Mouse (Mus musculus) C2C12 (cell line): ENCODE data around the gene Tmc8. TPM values are rescaled to one million over a fixed set of nuclear protein-coding genes. Genes with fewer than 3 reads are reported as not detected.
"Not testable (repeated sequence)": the region's sequence is repeated elsewhere in the genome, so short reads cannot be mapped to it uniquely, and the experiment has no call there.

Source experiments
- H3K27me3 ChIP-seq: one replicate; pipeline ENCODE4 v1.6.1; 2011; ENCODE audit not compliant: control insufficient read depth, insufficient read depth, insufficient read length
- H3K36me3 ChIP-seq: one replicate; pipeline ENCODE4 v1.6.1; 2011; ENCODE audit not compliant: control insufficient read depth, insufficient read depth
- H3K4me3 ChIP-seq: one replicate; pipeline ENCODE4 v1.5.1; 2011; ENCODE audit warnings: mild to moderate bottlenecking, control low read depth; ENCODE audit not compliant: poor library complexity, insufficient read depth, severe bottlenecking
- H3K79me2 ChIP-seq: one replicate; pipeline ENCODE4 v1.6.1; 2011; ENCODE audit not compliant: control insufficient read depth, insufficient read depth
- H3K79me3 ChIP-seq: one replicate; pipeline ENCODE4 v1.6.1; 2011; ENCODE audit warnings: low read depth, control low read depth
- H3ac ChIP-seq: one replicate; pipeline ENCODE3; 2011; ENCODE audit warnings: low read depth; ENCODE audit not compliant: control insufficient read depth, insufficient read length
- CEBPB ChIP-seq: IDR thresholded peaks from one replicate; pipeline ENCODE4 v1.6.1; 2011; ENCODE audit warnings: low read depth, mild to moderate bottlenecking, control low read depth, moderate library complexity
- CTCF ChIP-seq: IDR thresholded peaks from one replicate; pipeline ENCODE4 v1.5.1; 2011; ENCODE audit not compliant: control insufficient read depth, insufficient read depth, insufficient read length
- FOSL1 ChIP-seq: IDR thresholded peaks from one replicate; pipeline ENCODE4 v1.8.0; 2011; ENCODE audit warnings: mild to moderate bottlenecking, low read length; ENCODE audit not compliant: poor library complexity, insufficient read depth, severe bottlenecking
- MAX ChIP-seq: IDR thresholded peaks from one replicate; pipeline ENCODE4 v1.6.1; 2011; ENCODE audit warnings: mild to moderate bottlenecking, control low read depth
- MYOD1 ChIP-seq: IDR thresholded peaks from one replicate; pipeline ENCODE4 v1.6.1; 2011; ENCODE audit warnings: low read depth; ENCODE audit not compliant: control insufficient read depth, insufficient read length
- MYOG ChIP-seq: IDR thresholded peaks from one replicate; pipeline ENCODE4 v1.6.1; 2011; ENCODE audit not compliant: control insufficient read depth, insufficient read length; ENCODE audit errors: extremely low read depth
- USF1 ChIP-seq: IDR thresholded peaks from one replicate; pipeline ENCODE4 v1.6.1; 2011; ENCODE audit warnings: low read depth, mild to moderate bottlenecking, control low read depth, moderate library complexity
- polyA plus RNA-seq: library from polyadenylated mRNA; unstranded; fragments of >200 nt; fragmentation: generic; extraction: Trizol; gene quantifications from one replicate; pipeline ENCODE4 v1.2.1, GENCODE M21; 2012; ENCODE audit warnings: missing spikeins

Gene Tmc8
- polyA plus RNA-seq, 1 experiment: 0.09 TPM

- H3K79me3 ChIP-seq: no peaks in the 10 kb centered on the region
- no peaks in the 10 kb centered on the region for H3K27me3 ChIP-seq
- peak overlapping the region; percentile 42 for H3K4me3 ChIP-seq
- peak overlapping the region; percentile 64 for H3ac ChIP-seq
- TF ChIP-seq CTCF (no peak), USF1 (peak; percentile 93), MAX (peak; percentile 91), MYOD1 (peak; percentile 7), CEBPB (peak; percentile 43)
- H3K79me2 ChIP-seq: no peaks in the 10 kb centered on the region
- no peaks in the 10 kb centered on the region for H3K36me3 ChIP-seq
Measured at GRCm38 (mm10) chr11:117780582-117781111, 1.2 kb upstream of the Tmc8 start.

- Histone ChIP-seq H3K4me3 (peak overlapping the region; percentile 23), H3K27me3 (no peaks in the 10 kb centered on the region), H3K79me2 (no peaks in the 10 kb centered on the region), H3K79me3 (no peaks in the 10 kb centered on the region), H3ac (peak overlapping the region; percentile 23), H3K36me3 (no peaks in the 10 kb centered on the region)
- TF ChIP-seq MYOD1 (peak; percentile 45), MAX (no peak)
Measured at GRCm38 (mm10) chr11:117781199-117781821, 566 bp upstream of the Tmc8 start.

DNA sequence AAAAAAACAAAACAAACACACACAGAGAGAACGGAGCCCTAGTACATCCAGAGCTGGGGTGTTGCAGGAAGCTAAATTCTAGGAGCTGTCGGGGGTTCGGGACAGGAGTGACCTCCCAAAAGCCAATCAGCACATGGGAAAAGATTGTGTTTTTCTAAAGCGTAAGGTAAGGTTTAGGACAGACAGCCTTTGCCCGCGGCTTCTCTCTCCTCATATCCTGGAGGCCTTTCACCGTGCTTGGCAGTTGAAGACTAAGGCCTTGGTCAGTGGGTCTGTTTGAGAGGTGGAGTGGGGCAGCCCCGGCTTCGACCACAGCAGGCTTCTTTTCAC lies 794 bp downstream of the Tmc8 start:
- Histone ChIP-seq H3K27me3 (no peaks in the 10 kb centered on the region), H3ac (no peak overlapping the region), H3K4me3 (no peak overlapping the region), H3K79me2 (no peaks in the 10 kb centered on the region), H3K36me3 (no peaks in the 10 kb centered on the region), H3K79me3 (no peaks in the 10 kb centered on the region)
- TF ChIP-seq MAX (no peak), FOSL1 (no peak), CTCF (no peak), MYOG (no peak), CEBPB (no peak), USF1 (no peak), MYOD1 (no peak)

DNA sequence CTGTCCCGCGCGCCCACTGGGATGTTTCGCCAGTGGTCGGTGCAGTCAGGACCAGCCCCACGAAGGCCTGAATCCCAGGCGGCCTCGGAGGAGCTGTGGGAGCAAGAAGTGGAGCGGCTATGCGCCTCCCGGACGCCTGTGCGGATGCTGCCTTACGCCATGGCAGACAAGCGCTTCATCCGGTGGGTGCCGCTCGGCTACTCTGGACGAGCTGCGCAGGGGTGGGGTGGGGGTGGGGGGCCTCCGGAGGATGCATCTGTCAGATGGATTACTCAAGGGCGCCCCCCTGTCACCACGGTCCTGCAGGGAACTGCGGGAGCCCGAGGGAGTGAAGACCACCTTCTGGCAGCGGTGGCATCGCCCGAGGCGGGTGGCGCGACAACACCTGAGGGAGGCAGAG lies 1.2 kb downstream of the Tmc8 start:
- no peak overlapping the region for H3K4me3 ChIP-seq
- no peaks in the 10 kb centered on the region for H3K27me3 ChIP-seq
- no peaks in the 10 kb centered on the region for H3K36me3 ChIP-seq
- H3ac ChIP-seq: no peak overlapping the region
- no peaks in the 10 kb centered on the region for H3K79me2 ChIP-seq
- TF ChIP-seq MYOD1 (no peak), FOSL1 (no peak), CEBPB (no peak), MAX (no peak), USF1 (no peak), MYOG (no peak), CTCF (no peak)
- no peaks in the 10 kb centered on the region for H3K79me3 ChIP-seq

DNA sequence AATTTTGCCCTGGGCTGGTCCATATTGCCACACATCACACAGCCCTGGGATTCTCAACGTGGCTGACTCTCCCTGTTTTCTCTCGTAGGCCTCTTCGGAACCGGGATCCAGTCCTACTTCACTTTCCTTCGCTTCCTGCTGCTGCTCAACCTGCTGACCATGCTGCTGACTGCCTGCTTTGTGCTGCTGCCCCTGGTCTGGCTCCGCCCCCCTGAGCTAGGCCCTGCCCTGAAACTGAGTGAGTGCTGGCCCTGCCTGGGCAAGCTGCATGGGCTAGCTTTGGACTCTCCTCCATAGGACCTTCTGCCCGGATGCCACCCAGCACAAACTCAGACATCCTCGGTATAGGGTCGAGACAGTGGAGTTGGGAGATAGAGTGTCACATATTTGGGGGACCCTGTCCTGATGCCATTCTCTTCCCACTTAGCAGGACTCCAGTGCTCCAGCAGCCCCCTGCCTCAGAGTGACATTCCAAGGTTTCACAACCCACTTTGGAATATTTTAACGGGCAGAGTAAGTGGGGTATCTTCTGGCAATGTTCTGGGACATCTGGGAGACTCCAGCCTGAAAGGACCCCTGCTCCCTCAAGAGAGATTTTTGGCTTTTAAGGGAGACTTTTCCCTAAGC lies 1.9 kb downstream of the Tmc8 start:
- TF ChIP-seq MAX (no peak), FOSL1 (no peak), MYOG (no peak), CEBPB (no peak), USF1 (no peak), MYOD1 (no peak), CTCF (no peak)
- no peak overlapping the region for H3K4me3 ChIP-seq
- no peaks in the 10 kb centered on the region for H3K79me3 ChIP-seq
- H3K27me3 ChIP-seq: no peaks in the 10 kb centered on the region
- H3K79me2 ChIP-seq: no peaks in the 10 kb centered on the region
- no peak overlapping the region for H3ac ChIP-seq
- H3K36me3 ChIP-seq: no peaks in the 10 kb centered on the region

GRCm38 (mm10) chr11:117786294-117786693 lies 4.4 kb downstream of the Tmc8 start:
- TF ChIP-seq CTCF: peak; percentile 71
- TF ChIP-seq USF1: no peak
- no peak for TF ChIP-seq MYOG
- TF ChIP-seq CEBPB: no peak
- TF ChIP-seq MAX: no peak
- no peak for TF ChIP-seq MYOD1
- TF ChIP-seq FOSL1: no peak
- Histone ChIP-seq H3K79me2 (no peaks in the 10 kb centered on the region), H3K4me3 (no peak overlapping the region), H3K27me3 (no peaks in the 10 kb centered on the region), H3ac (no peak overlapping the region), H3K79me3 (no peaks in the 10 kb centered on the region), H3K36me3 (no peaks in the 10 kb centered on the region)

GRCm38 (mm10) chr11:117788481-117788880 lies 6.6 kb downstream of the Tmc8 start:
- H3ac ChIP-seq, H3K27me3 ChIP-seq, H3K36me3 ChIP-seq, H3K4me3 ChIP-seq, H3K79me2 ChIP-seq, H3K79me3 ChIP-seq: not testable (repeated sequence)
